Mouse (Mus musculus) neural tube, embryonic 11.5 days (tissue): Measurements from ENCODE around the gene Zfp715. TPM values are rescaled to one million over a fixed set of nuclear protein-coding genes. Genes with fewer than 3 reads are reported as not detected.

Experiments used
- ATAC-seq: fragments of 200-750 bp; cut with Nextera tagmentation; 2 replicates; pipeline ENCODE4 v1.8.0; 2017; ENCODE audit warnings: moderate number of reproducible peaks, mild to moderate bottlenecking, moderate TSS enrichment, moderate library complexity; ENCODE audit not compliant: insufficient read depth, low FRiP score, low TSS enrichment
- DNase-seq: peaks from one replicate; pipeline ENCODE4 v3.0.0-alpha.2; 2015; ENCODE audit warnings: low spot score
- H3K27ac ChIP-seq: fragments of 300-500 bp; sonication (generic); 2 replicates; pipeline ENCODE4 v1.5.1; 2014; ENCODE audit warnings: low read depth, mild to moderate bottlenecking, low read length
- H3K27me3 ChIP-seq: fragments of 300-500 bp; sonication (generic); 2 replicates; pipeline ENCODE4 v1.6.1; 2014; ENCODE audit warnings: mild to moderate bottlenecking, low read length, mixed read lengths; ENCODE audit not compliant: control insufficient read depth, insufficient read depth
- H3K36me3 ChIP-seq: fragments of 300-500 bp; sonication (generic); 2 replicates; pipeline ENCODE4 v1.6.1; 2014; ENCODE audit warnings: mild to moderate bottlenecking, low read length, moderate library complexity, mixed read lengths; ENCODE audit not compliant: control insufficient read depth, insufficient read depth
- H3K4me1 ChIP-seq: fragments of 300-500 bp; sonication (generic); 2 replicates; pipeline ENCODE4 v1.6.1; 2014; ENCODE audit warnings: low read length, mixed read lengths; ENCODE audit not compliant: control insufficient read depth, insufficient read depth
- H3K4me2 ChIP-seq: fragments of 300-500 bp; sonication (generic); 2 replicates; pipeline ENCODE4 v1.6.1; 2014; ENCODE audit warnings: low read depth, mild to moderate bottlenecking, moderate library complexity
- H3K4me3 ChIP-seq: fragments of 300-500 bp; sonication (generic); 2 replicates; pipeline ENCODE4 v1.5.1; 2014; ENCODE audit warnings: low read depth, low read length
- H3K9ac ChIP-seq: fragments of 300-500 bp; sonication (generic); 2 replicates; pipeline ENCODE4 v1.6.1; 2014; ENCODE audit warnings: mild to moderate bottlenecking, low read length
- H3K9me3 ChIP-seq: fragments of 300-500 bp; sonication (generic); 2 replicates; pipeline ENCODE4 v1.6.1; 2016; ENCODE audit warnings: low read length; ENCODE audit not compliant: control insufficient read depth
- WGBS: fragments of 180-500 bp; shearing (Covaris S2); extraction: QIAGEN DNeasy Blood & Tissue Kit; methylation state at CpG from one replicate; pipeline ENCODE4 v1.1.7; 2014; 5-methylcytosine and 5-hydroxymethylcytosine counted together
- polyA plus RNA-seq: library from polyadenylated mRNA; unstranded; fragments of >200 nt; fragmentation: Nextera tagmentation; extraction: Ambion mirVana; gene quantifications from 2 replicates; pipeline ENCODE4 v1.2.1, GENCODE M21; 2014

Zfp715 gene
- polyA plus RNA-seq, 1 experiment from 2014 or later, result 16.6 TPM

DNA sequence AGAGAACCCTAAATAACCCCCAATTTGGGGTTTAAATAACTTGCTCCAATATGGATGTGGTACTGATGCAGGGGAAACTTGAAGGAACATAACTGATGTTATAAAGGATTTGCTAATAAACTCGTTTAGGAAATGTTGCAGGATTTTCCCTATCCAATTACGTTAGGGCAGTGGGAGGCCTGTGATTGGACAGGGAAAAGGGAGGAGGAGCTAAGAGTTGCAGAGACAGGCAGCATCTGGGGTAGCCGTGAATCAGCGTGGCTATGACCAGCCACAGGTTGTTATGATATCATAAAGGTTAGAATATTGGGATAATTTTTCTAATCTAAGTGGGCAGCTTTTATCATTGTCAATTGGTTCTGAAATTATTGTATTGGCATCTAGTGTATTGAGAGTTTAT is 15.0 kb upstream of the Zfp715 start:
- no peaks in the 10 kb centered on the region for H3K9me3 ChIP-seq
- ATAC-seq, result no peak
- H3K9ac ChIP-seq, result no peak overlapping the region
- H3K36me3 ChIP-seq, result no peaks in the 10 kb centered on the region
- H3K27ac ChIP-seq, result no peak overlapping the region
- no peak overlapping the region for H3K4me3 ChIP-seq
- H3K27me3 ChIP-seq, result no peaks in the 10 kb centered on the region
- H3K4me2 ChIP-seq, result no peak overlapping the region
- no peak for DNase-seq
- 67% methylated on average over 4 of the region's 4 CpGs for WGBS
- H3K4me1 ChIP-seq, result no peaks in the 10 kb centered on the region

DNA sequence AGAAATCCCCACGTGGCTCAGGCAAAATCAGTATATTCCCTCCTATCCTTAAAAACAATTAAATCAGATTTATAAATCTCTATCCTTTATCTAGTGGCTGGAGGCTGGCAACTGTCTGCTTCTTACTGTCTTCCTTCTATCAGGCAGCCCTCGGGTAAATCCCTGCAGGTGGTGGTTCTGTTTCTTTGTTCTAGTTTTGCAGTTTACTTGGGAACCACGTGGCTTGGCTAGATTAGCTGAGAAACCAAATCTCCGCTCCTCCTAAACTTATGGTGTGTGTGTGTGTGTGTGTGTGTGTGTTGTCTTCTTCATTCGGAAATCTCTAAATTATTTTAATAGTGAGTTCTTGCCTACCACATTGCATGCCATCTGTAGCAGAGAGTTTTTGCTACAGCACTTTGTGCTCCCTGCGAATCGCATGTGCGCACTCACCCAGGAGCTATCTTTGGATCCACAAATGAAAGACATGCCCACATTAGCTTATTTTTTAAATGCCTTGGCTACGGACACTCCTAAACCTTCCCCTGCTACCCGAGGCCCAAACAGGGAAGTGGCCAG is 13.2 kb upstream of the Zfp715 start:
- no peak overlapping the region for H3K27ac ChIP-seq
- no peaks in the 10 kb centered on the region for H3K27me3 ChIP-seq
- H3K4me2 ChIP-seq, result no peak overlapping the region
- ATAC-seq (no peak), DNase-seq (no peak)
- no peaks in the 10 kb centered on the region for H3K9me3 ChIP-seq
- H3K4me1 ChIP-seq, result no peaks in the 10 kb centered on the region
- no peaks in the 10 kb centered on the region for H3K36me3 ChIP-seq
- 58% methylated on average over 10 of the region's 10 CpGs for WGBS
- H3K4me3 ChIP-seq, result no peak overlapping the region
- H3K9ac ChIP-seq, result no peak overlapping the region

DNA sequence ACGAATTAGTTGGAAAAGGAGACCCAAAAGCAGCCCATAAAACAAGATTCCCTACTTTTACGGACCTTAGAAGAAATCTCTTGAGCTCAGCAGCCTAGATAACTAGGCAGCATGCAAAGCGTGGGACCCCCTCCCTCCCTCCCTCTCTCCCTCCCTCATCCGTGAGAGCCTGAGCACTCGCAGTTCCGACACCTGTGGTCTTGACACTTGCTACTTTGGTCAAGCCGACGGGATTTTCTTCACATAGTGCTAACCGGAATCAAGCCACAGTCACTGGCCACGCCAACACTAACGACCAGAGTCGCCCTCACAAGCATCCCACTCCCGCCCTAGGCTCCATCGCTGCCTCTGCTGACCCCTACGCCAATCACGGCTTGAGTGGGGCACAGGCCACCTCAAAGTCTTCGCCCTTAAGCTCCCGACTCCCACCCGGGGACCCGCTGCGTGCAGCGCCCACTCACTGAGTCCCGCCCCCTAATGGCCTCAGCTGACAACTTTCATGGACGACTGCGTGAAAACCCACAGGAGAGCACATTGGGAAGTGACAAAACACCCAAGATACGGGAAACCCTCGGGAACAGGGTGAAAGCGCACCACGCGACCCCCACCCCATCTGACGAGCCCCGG is 595 bp downstream of the Zfp715 start:
- WGBS, result 1% methylated on average over 32 of the region's 32 CpGs

DNA sequence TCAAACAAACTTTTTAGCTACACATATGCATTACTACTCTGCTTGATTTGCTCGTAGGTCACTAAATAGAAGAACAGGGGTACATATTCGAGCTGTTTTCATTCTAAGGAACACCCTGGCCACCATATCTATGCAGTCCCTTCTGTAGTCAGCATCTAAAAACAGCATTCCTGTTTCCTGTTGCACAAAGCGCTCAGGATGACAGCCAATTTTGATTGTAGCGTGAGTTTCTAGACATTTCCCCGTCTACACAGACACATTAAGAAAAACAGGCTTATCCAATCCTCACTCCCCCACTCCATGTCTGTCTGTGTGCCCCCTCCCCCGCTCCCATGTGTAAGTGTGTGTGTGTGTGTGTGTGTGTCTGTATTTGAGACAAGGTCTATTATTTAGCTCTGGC is 1.5 kb downstream of the Zfp715 start:
- H3K4me1 ChIP-seq, result peaks cover 3% of the 10 kb centered on the region; the same call in 1 of the 2 replicates
- no peak overlapping the region for H3K9ac ChIP-seq
- H3K36me3 ChIP-seq, result no peaks in the 10 kb centered on the region; the same call in 1 of the 2 replicates
- 82% methylated on average over 6 of the region's 6 CpGs for WGBS
- H3K4me2 ChIP-seq, result peak overlapping the region; percentile 80; the same call in 1 of the 2 replicates
- no peaks in the 10 kb centered on the region for H3K27me3 ChIP-seq
- no peak overlapping the region for H3K27ac ChIP-seq
- H3K9me3 ChIP-seq, result no peaks in the 10 kb centered on the region
- DNase-seq (no peak), ATAC-seq (no peak)
- H3K4me3 ChIP-seq, result no peak overlapping the region; the same call in 1 of the 2 replicates

More for the DNA sequence above, 595 bp downstream of the Zfp715 start:
- peak; percentile 79 for ATAC-seq
- peak; percentile 46 for DNase-seq
- peak overlapping the region; percentile 80 for H3K4me2 ChIP-seq
- peaks cover 3% of the 10 kb centered on the region; the same call in 1 of the 2 replicates for H3K4me1 ChIP-seq
- H3K4me3 ChIP-seq, result peak overlapping the region; percentile 82
- H3K27ac ChIP-seq, result peak overlapping the region; percentile 60
- H3K9ac ChIP-seq, result peak overlapping the region; percentile 79
- no peaks in the 10 kb centered on the region for H3K9me3 ChIP-seq
- H3K27me3 ChIP-seq, result no peaks in the 10 kb centered on the region
- no peaks in the 10 kb centered on the region; the same call in 1 of the 2 replicates for H3K36me3 ChIP-seq

DNA sequence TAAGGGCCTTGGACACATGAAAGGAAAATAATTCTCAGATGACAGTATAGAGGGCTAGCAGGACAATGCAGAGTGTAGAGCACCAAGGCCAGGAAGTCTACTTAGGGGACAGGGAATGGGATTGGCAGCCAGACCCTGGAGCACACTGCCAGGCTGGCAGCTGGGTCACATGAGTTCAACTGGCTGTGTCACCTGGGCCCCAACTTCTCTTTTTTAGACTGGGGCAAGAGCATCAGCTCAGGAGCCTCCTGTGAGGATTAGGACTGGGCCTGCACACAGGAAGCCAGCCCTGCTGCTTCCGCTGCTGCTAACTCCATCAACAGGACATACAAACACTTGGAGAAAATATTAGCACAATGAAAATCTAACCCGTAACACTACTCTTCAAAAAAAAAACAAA is 4.0 kb downstream of the Zfp715 start:
- Histone ChIP-seq H3K36me3 (no peaks in the 10 kb centered on the region; the same call in 1 of the 2 replicates), H3K4me1 (peaks cover 3% of the 10 kb centered on the region; the same call in 1 of the 2 replicates), H3K9me3 (no peaks in the 10 kb centered on the region), H3K4me2 (no peak overlapping the region), H3K4me3 (no peak overlapping the region), H3K27ac (no peak overlapping the region), H3K9ac (no peak overlapping the region), H3K27me3 (no peaks in the 10 kb centered on the region)
- 84% methylated on average over 2 of the region's 2 CpGs for WGBS
- ATAC-seq, result no peak
- DNase-seq, result no peak

DNA sequence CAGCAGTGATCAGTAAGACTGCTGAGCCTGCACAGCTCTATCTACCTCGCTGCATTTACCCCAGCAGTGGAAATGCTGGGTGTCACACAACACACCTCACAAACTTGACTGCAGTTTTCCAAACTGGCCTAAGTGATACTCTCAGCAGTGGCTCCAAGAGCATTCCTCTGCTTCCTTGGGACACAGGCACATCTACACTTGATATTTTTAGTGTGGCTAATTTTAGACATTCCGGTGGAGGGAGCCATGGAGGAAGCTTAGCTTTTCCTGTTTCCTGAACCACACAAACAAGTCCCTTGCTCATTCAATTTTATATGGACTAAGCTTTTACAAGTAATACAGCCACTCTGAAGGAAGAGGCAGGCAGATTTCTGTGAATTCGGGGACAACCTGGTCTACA is 7.9 kb downstream of the Zfp715 start:
- H3K4me2 ChIP-seq, result no peak overlapping the region
- H3K4me3 ChIP-seq, result no peak overlapping the region
- no peak for DNase-seq
- H3K36me3 ChIP-seq, result no peaks in the 10 kb centered on the region; the same call in 1 of the 2 replicates
- no peaks in the 10 kb centered on the region for H3K9me3 ChIP-seq
- no peaks in the 10 kb centered on the region for H3K4me1 ChIP-seq
- H3K27me3 ChIP-seq, result no peaks in the 10 kb centered on the region
- ATAC-seq, result no peak
- no peak overlapping the region for H3K27ac ChIP-seq
- H3K9ac ChIP-seq, result no peak overlapping the region
- WGBS, result 91% methylated on average over 3 of the region's 3 CpGs

DNA sequence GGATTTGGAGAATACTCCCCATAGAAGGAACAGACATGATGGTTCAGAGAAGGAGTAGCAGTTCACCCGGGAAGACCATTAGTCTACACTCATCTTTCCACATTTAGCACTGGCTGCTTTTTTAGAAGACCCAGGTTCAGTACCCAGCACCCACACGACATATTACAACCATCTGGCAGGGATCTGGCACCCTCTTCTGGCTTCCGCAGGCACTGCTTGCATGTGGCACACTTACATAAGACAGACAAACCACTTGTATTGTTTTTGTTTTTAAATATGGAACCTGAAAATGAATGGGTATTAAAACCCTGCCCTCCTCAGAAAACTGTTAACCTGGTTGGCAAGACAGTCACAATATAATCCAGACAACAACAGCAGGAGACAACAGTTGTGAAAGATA is 21.6 kb downstream of the Zfp715 start:
- no peak overlapping the region for H3K4me3 ChIP-seq
- WGBS, result 86% methylated on average over 3 of the region's 3 CpGs
- no peak overlapping the region for H3K9ac ChIP-seq
- ATAC-seq (no peak), DNase-seq (no peak)
- no peak overlapping the region for H3K27ac ChIP-seq
- H3K9me3 ChIP-seq, result no peaks in the 10 kb centered on the region
- no peaks in the 10 kb centered on the region for H3K36me3 ChIP-seq
- no peak overlapping the region for H3K4me2 ChIP-seq
- no peaks in the 10 kb centered on the region for H3K4me1 ChIP-seq
- H3K27me3 ChIP-seq, result no peaks in the 10 kb centered on the region

DNA sequence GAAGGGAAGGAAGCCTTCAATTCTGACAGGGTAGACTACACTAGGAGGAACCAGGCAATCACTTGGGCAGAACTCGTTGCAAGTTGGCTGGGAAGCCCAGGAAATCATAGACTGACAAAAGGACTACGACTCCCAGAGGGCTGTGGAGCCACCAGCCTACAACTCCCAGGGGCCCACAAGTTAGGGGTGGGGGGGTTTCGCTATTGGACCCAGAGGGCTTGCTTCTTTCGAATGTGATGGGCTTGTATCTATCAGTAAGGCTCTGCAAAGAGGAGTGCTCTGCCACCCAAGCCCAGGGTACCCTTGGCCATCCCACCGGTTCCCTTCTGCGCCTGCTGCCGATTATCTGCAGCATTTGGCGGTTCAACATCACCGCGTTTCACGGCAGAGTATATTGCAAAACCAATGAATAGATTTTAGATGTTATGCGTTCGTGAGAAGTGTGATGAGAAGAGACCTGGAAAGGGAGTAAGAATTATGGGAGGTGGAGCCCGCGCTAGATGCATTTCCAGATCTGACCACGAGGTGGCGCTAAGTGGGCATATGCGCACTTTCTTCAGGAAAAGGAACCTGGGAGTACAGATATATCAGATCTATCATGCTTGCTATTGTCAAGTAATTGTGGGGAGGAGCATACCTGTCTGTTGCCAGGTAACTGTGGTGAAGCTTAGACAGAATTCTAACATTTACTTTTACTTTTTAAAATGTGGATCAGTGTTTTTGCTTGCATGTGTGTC is 30.1 kb downstream of the Zfp715 start:
- Histone ChIP-seq H3K9me3 (no peaks in the 10 kb centered on the region), H3K4me3 (peak overlapping the region; percentile 23; the same call in 1 of the 2 replicates), H3K9ac (no peak overlapping the region), H3K27ac (no peak overlapping the region), H3K4me2 (peak overlapping the region; percentile 40), H3K36me3 (no peaks in the 10 kb centered on the region), H3K4me1 (no peaks in the 10 kb centered on the region), H3K27me3 (no peaks in the 10 kb centered on the region)
- 9% methylated on average over 18 of the region's 18 CpGs for WGBS
- peak; percentile 74 for DNase-seq
- ATAC-seq, result no peak
